Mouse (Mus musculus): ENCODE measurements around the gene Pfkp.

DNA sequence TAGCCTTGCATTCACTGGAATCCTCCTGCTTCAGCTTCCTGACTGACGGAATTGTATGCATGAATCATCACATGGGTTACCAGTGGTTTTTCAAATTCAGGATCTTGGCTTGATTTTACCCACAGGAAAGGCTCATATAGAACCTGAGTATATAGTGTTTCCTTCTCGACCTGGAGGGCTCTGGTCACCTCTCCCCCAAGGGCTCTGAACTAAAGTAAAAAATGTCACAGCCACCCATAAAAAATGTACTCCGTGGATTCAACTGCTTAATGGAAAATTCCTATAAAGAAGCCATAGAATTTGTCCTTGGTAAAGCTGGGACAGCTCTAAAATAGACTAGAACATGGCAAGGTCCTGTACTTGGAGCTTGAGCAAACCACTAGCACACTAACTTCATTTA is 20.3 kb downstream of the Pfkp start:
- TF ChIP-seq GATA1 (IDR thresholded peaks at IDR 0.05; ENCODE audit: low read length) (no peak), TAL1 (IDR thresholded peaks at IDR 0.05; ENCODE audit: low read length) (no peak)

Measured in erythroblast, embryonic 14.5 days (primary cell).